Mouse (Mus musculus): ENCODE measurements around the gene Aagab. TPM values are rescaled to one million over a fixed set of nuclear protein-coding genes. Genes with fewer than 3 reads are reported as not detected.

The Aagab gene
- 54.1 and 61.1 TPM in 2 replicates for polyA plus RNA-seq (2016; fragmentation: Nextera tagmentation; extraction: Ambion mirVana)

DNA sequence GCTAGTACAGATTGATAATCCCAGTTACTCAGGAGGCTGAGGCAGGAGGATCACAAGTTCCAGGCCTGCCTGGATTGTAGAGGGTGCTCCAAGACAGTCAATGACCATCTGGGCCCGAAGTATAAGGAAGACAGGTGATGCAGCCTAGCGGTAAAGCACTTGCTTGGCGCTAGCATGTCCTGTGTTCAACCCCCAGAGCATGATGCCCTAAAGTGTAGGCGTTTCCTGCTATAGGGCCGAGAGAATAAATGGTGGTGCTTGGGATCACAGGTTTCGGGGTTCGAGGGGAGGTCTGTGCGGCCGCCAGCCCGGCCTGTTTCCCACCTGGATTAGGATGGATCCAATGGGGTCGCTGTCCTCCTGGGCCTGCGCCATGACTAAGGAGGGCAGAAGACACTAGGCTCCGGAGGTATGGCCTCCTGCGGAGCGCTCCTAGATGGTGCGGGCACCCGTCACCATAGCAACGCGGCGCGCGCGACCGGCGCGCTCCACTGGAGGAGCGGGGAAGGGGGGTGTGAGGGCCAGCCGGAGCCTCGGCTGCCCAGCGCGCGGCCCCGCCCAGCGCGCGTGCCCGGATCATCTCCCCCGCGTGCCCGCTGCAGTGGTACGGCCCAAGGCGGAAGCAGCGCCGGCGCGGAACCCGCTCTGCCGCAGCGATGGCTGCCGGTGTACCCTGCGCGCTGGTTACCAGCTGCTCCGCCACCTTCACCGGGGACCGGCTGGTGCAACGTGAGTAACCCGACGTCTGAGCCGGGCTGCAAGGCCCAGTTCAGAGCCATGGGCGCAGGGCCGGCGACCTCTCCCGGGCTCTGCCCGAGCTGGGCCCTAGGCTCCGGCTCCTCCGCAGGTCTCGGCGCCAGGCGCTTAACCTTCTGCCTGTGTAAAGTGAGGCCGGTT lies at the start of gene Aagab, which contains the start of gene Iqch:
TSS of gene Aagab (plus strand) at position 618 of the 897 bp plus-strand sequence.
TSS of gene Iqch (minus strand) at position 451 of the 897 bp plus-strand sequence.
- no peaks in the 10 kb centered on the region for H3K36me3 ChIP-seq
- WGBS = 2% methylated on average over 65 of the region's 70 CpGs
- peak within 1 kb of the TSS; percentile 75 for H3K27ac ChIP-seq
- peak; percentile 99 for ATAC-seq (ENCODE audit: low FRiP score)
- H3K9ac ChIP-seq = peak within 1 kb of the TSS; percentile 84
- H3K9me3 ChIP-seq (replicated peaks) = no peaks in the 10 kb centered on the region
- H3K4me2 ChIP-seq (replicated peaks) = peak within 1 kb of the TSS; percentile 69
- H3K27me3 ChIP-seq = no peaks in the 10 kb centered on the region
- peaks cover 19% of the 10 kb centered on the region for H3K4me1 ChIP-seq
- peak within 1 kb of the TSS; percentile 93 for H3K4me3 ChIP-seq

DNA sequence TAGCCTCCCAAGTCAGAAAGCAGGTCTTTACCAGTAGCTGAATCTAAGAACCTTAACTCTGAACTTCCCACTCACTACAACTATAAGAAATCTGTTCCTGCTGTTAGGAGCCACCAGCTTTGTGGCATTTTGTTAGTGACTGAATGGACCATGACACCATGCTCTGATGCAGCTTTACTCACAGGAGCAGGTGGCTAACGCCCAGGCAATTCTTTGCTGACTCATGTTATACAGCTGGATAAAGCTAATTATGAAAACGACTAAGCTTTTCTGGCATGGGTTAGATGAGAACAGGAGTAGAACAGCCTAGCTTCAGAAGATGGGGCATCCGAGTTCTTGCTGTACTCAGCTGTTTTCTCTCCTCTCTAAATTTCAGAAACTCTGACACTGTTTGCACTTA lies 48.8 kb upstream of the Aagab start:
- H3K4me2 ChIP-seq (replicated peaks) = no peak overlapping the region
- H3K9me3 ChIP-seq (replicated peaks) = no peaks in the 10 kb centered on the region
- H3K4me3 ChIP-seq = no peak overlapping the region
- no peaks in the 10 kb centered on the region for H3K4me1 ChIP-seq
- no peak overlapping the region for H3K27ac ChIP-seq
- no peak for ATAC-seq (ENCODE audit: low FRiP score)
- no peaks in the 10 kb centered on the region for H3K36me3 ChIP-seq
- no peaks in the 10 kb centered on the region for H3K27me3 ChIP-seq
- whole genome bisulfite sequencing = 78% methylated on average over 3 of the region's 3 CpGs
- no peak overlapping the region for H3K9ac ChIP-seq

DNA sequence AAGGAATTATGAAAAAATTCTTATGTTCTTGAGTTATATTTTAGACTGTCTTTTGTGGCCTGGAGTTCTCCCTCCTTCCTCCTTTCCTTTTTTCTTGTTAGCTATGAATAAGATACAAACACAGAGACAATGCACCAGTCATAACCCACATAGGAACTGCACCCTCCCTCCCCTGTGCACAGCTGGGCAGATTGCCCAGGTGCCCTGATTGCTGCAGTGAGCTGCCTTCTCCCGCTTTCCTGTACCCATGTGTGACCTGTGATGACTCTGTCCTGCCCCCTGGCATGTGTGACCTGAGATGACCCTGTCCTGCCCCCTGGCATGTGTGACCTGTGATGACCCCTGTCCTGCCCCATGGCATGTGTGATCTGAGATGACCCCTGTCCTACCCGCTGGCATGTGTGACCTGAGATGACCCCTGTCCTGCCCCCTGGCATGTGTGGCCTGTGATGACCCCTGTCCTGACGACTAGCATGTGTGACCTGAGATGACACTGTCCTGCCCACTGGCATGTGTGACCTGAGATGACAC lies 46.9 kb upstream of the Aagab start:
- H3K4me3 ChIP-seq = no peak overlapping the region
- no peaks in the 10 kb centered on the region for H3K27me3 ChIP-seq
- H3K4me1 ChIP-seq = no peaks in the 10 kb centered on the region
- ATAC-seq (ENCODE audit: low FRiP score) = no peak
- no peak overlapping the region for H3K4me2 ChIP-seq (replicated peaks)
- H3K27ac ChIP-seq = no peak overlapping the region
- no peaks in the 10 kb centered on the region for H3K36me3 ChIP-seq
- 54% methylated on average over 3 of the region's 3 CpGs for WGBS
- no peaks in the 10 kb centered on the region for H3K9me3 ChIP-seq (replicated peaks)
- no peak overlapping the region for H3K9ac ChIP-seq

DNA sequence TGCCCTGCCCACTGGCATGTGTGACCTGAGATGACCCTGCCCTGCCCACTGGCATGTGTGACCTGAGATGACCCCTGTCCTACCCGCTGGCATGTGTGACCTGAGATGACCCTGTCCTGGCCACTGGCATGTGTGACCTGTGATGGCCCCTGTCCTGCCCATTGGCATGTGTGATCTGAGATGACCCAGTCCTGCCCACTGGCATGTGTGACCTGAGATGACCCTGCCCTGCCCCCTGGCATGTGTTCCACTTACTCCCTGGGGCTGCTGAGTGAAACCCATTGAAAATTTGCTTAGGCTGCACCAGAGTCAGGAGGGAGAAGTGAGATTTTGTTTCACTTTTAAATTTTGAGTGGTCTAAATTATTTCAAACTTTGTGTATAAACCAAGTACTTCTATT lies 46.1 kb upstream of the Aagab start:
- Histone ChIP-seq H3K9me3 (replicated peaks) (no peaks in the 10 kb centered on the region), H3K4me1 (no peaks in the 10 kb centered on the region), H3K4me3 (no peak overlapping the region), H3K9ac (no peak overlapping the region), H3K4me2 (replicated peaks) (no peak overlapping the region), H3K27ac (no peak overlapping the region), H3K27me3 (no peaks in the 10 kb centered on the region), H3K36me3 (no peaks in the 10 kb centered on the region)
- WGBS = 74% methylated on average over 1 of the region's 1 CpGs
- ATAC-seq (ENCODE audit: low FRiP score) = no peak

DNA sequence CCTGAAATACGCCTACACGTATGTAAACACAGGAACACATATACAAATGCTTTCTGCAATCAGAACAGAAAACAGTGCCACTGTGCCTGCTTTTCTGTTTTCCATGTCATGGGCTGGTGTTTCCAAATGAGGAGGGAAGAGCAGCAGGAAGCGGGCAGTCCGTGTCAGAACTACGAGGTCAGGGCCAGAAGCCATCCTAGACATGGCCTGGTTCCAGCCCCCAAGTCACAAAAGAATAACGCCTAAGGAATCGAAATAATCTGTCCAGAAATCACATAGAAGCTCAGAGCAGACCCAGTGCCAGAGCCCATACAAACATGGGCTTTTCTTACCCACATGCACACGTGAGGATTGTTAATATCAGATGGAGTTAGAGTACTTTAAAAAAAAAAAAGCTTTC lies 45.5 kb upstream of the Aagab start:
- no peak for ATAC-seq (ENCODE audit: low FRiP score)
- WGBS = 89% methylated on average over 8 of the region's 8 CpGs
- H3K27me3 ChIP-seq = no peaks in the 10 kb centered on the region

DNA sequence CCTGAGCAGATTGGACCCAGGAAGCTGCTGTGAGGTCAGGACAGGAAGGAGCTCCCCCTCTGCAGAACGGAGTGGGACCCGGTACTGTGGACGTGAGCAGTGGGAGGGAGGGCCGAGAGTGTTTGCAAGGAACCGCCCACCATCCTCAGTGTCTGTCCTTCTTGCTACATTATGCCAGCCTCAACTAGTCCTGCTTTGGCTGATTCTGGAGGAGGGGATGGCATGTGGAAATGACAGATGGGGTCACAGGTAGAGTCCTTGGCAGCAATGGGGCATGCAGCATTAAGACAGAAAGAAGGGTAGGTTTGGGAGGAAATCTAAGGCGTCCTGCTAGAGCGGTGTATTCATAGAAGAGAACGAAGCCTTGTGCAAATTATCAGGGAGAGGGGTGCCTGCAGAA lies 40.5 kb upstream of the Aagab start:
- Histone ChIP-seq H3K4me1 (no peaks in the 10 kb centered on the region), H3K9me3 (replicated peaks) (no peaks in the 10 kb centered on the region), H3K4me2 (replicated peaks) (no peak overlapping the region), H3K9ac (no peak overlapping the region), H3K36me3 (no peaks in the 10 kb centered on the region), H3K4me3 (no peak overlapping the region), H3K27ac (no peak overlapping the region), H3K27me3 (no peaks in the 10 kb centered on the region)
- no peak for ATAC-seq (ENCODE audit: low FRiP score)
- WGBS = 72% methylated on average over 8 of the region's 8 CpGs

More for the DNA sequence above, 45.5 kb upstream of the Aagab start:
- Histone ChIP-seq H3K9ac (no peak overlapping the region), H3K4me1 (no peaks in the 10 kb centered on the region), H3K9me3 (replicated peaks) (no peaks in the 10 kb centered on the region), H3K36me3 (no peaks in the 10 kb centered on the region), H3K27ac (no peak overlapping the region), H3K4me3 (no peak overlapping the region), H3K4me2 (replicated peaks) (no peak overlapping the region)

DNA sequence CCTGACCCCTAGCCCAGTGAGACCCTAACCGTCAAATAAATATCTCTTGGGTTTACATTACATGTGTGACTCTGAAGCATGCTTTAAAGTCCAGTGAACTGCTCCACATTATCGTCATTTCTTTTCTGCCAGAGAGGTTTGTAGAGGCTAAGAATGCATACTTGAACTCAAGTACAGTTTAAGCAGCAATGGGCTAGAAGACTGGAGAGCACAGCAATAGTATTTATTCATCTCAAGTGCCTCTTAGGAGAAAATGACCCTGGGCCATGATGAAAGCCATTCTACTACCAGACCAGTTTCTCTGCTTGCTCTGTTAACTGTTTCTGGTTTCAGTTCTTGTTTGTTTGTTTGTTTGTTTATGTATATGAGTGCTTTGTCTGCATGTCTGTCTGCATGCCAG lies 39.0 kb upstream of the Aagab start:
- no peak overlapping the region for H3K4me2 ChIP-seq (replicated peaks)
- H3K9me3 ChIP-seq (replicated peaks) = no peaks in the 10 kb centered on the region
- no peak overlapping the region for H3K27ac ChIP-seq
- no peak for ATAC-seq (ENCODE audit: low FRiP score)
- no peak overlapping the region for H3K4me3 ChIP-seq
- peaks cover 13% of the 10 kb centered on the region for H3K4me1 ChIP-seq
- H3K9ac ChIP-seq = no peak overlapping the region
- H3K27me3 ChIP-seq = no peaks in the 10 kb centered on the region
- no peaks in the 10 kb centered on the region for H3K36me3 ChIP-seq
- WGBS = 89% methylated on average over 2 of the region's 2 CpGs

DNA sequence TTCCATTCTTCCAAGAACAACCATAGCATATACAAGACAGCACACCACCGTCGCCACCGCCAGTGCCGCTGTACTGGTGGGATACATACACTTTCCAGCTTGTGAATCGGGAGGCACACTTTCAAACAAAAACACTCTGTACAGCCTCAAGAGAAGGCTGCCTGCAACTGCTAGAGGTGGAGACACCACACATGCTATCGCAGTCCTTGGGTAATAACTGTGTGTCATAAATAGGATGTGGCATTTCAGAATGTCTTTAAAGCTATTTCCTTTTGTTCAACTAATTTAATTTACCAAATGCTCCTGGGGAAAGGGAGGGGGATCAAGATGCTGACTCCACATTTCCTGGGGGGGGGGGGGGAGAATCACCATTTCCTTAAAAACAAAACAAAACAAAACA lies 34.1 kb upstream of the Aagab start:
- Histone ChIP-seq H3K9ac (no peak overlapping the region), H3K27me3 (no peaks in the 10 kb centered on the region), H3K4me1 (peaks cover 24% of the 10 kb centered on the region), H3K36me3 (no peaks in the 10 kb centered on the region), H3K4me2 (replicated peaks) (no peak overlapping the region), H3K9me3 (replicated peaks) (no peaks in the 10 kb centered on the region), H3K4me3 (no peak overlapping the region), H3K27ac (no peak overlapping the region)
- WGBS = 77% methylated on average over 6 of the region's 6 CpGs
- ATAC-seq (ENCODE audit: low FRiP score) = no peak

DNA sequence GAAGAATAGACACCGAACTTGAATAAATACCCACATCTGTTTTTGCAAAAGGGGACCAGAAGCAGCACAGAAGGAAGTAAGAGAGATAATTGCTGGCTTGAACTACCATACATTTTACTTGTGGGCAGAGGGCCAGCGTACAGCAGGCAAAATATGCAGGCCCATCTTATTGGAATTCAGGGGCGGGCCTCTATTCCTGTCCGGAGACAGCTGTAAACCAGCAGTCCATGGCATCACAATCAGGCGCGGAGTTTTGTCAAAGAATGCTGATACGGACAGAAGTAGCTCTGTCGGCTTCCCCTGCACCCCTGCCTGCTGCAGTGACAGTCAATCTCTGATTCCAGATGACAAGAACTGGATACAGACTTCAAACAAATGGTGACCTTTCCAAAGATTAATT lies 33.7 kb upstream of the Aagab start:
- 18% methylated on average over 8 of the region's 8 CpGs for WGBS
- no peaks in the 10 kb centered on the region for H3K9me3 ChIP-seq (replicated peaks)

DNA sequence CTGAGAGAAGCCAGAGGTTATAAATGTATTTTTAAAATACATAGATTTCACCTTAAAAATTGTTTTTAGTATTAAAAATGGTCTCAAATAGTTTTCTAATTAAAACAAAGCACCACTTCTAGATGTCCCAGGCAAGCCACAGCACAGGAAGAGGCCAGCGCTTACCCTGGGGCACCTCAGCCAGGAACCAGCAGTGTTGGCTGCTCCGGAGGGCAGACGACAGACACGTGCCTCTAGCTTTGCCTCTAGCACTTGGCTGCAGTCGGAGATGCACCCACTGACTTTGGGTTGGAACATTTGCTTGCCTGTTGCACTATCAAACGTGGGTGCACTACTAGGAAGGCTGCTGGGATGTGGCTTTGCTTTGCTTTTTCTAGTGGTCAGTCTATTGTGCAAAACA lies 30.6 kb upstream of the Aagab start:
- H3K4me3 ChIP-seq = no peak overlapping the region
- no peak overlapping the region for H3K4me2 ChIP-seq (replicated peaks)
- no peaks in the 10 kb centered on the region for H3K9me3 ChIP-seq (replicated peaks)
- H3K27ac ChIP-seq = no peak overlapping the region
- no peak overlapping the region for H3K9ac ChIP-seq
- ATAC-seq (ENCODE audit: low FRiP score) = no peak
- H3K36me3 ChIP-seq = no peaks in the 10 kb centered on the region
- 43% methylated on average over 6 of the region's 6 CpGs for WGBS
- peaks cover 24% of the 10 kb centered on the region for H3K4me1 ChIP-seq
- H3K27me3 ChIP-seq = no peaks in the 10 kb centered on the region

More for the DNA sequence above, 33.7 kb upstream of the Aagab start:
- Histone ChIP-seq H3K27me3 (no peaks in the 10 kb centered on the region), H3K4me2 (replicated peaks) (0 out of 2 replicates have a peak overlapping the region, but pooled peaks have one; percentile 17), H3K9ac (no peak overlapping the region), H3K4me3 (no peak overlapping the region), H3K27ac (no peak overlapping the region), H3K4me1 (peaks cover 24% of the 10 kb centered on the region), H3K36me3 (no peaks in the 10 kb centered on the region)
- ATAC-seq (ENCODE audit: low FRiP score) = peak; percentile 43; the same call in 1 of the 2 replicates

DNA sequence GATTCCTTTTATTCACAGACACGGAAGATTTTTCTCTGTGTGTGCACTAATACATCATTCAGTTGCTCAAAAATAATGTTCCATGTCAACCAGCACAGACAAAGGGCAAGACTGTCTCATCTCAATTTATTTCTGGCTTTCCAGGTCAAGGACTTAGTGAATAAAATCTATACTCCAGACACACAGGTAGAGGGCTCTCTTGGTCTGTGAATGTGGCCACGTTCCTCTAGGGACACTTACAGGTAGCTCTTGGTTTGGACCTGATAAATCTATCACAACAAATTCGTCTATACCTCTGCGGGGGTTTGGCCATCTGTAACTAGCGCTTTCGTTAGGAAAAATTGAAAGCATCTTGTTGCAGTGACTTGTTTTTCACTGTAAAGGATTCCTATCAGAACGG lies 29.6 kb upstream of the Aagab start:
- 69% methylated on average over 7 of the region's 7 CpGs for WGBS
- Histone ChIP-seq H3K9ac (no peak overlapping the region), H3K27me3 (no peaks in the 10 kb centered on the region), H3K4me2 (replicated peaks) (no peak overlapping the region), H3K4me1 (peaks cover 17% of the 10 kb centered on the region), H3K9me3 (replicated peaks) (no peaks in the 10 kb centered on the region), H3K27ac (no peak overlapping the region), H3K36me3 (no peaks in the 10 kb centered on the region), H3K4me3 (no peak overlapping the region)
- no peak for ATAC-seq (ENCODE audit: low FRiP score)

DNA sequence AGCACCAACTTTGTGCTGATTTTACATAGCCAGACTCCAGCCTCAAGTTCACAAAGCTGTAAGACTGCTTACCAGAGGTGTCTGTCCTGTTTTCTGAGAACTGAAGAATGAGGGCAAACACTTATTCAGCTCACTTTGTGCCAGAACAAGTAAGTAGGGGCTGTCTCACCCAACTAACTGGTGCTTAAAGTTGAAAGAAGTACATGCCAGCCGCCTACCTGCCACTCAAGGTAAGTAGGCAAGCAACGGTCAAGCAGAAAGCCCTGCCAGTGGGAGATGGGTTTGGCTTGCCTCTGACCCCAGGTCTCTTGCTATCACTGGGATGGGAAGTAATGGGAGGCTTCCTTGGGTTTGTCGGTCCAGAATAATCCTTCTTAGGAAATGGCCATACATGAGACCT lies 25.0 kb upstream of the Aagab start:
- Histone ChIP-seq H3K4me3 (no peak overlapping the region), H3K9me3 (replicated peaks) (no peaks in the 10 kb centered on the region), H3K27me3 (no peaks in the 10 kb centered on the region), H3K36me3 (no peaks in the 10 kb centered on the region), H3K4me1 (no peaks in the 10 kb centered on the region), H3K27ac (no peak overlapping the region), H3K9ac (no peak overlapping the region), H3K4me2 (replicated peaks) (no peak overlapping the region)
- 88% methylated on average over 3 of the region's 3 CpGs for WGBS
- ATAC-seq (ENCODE audit: low FRiP score) = no peak

DNA sequence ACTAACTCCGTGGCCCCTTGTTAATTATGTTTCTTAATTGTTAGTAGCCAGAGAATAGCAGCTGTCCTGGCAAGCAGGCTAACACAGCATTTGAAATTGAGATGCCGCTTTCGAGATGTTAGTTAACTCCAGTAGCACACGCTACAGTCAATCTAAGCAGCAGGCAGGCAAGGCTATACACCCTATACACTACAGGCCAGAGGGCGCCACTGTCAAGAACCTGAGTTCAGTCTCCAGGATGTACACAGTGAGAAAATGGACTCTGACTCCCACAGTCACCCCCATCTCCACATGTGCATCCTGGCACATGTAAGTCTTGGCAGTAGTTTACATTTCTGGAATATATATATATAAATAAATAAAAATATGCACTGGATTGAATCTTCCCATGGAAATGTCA lies 22.8 kb upstream of the Aagab start:
- Histone ChIP-seq H3K27ac (no peak overlapping the region), H3K4me3 (no peak overlapping the region), H3K9ac (no peak overlapping the region), H3K36me3 (no peaks in the 10 kb centered on the region), H3K4me1 (no peaks in the 10 kb centered on the region), H3K4me2 (replicated peaks) (no peak overlapping the region), H3K27me3 (no peaks in the 10 kb centered on the region), H3K9me3 (replicated peaks) (no peaks in the 10 kb centered on the region)
- ATAC-seq (ENCODE audit: low FRiP score) = no peak
- WGBS = 82% methylated on average over 5 of the region's 5 CpGs
